Mouse (Mus musculus) cerebellum, adult 2 months (tissue): ENCODE data around the gene Cops6.

ENCODE experiments used
- CTCF ChIP-seq: fragments of 200-500 bp; IDR thresholded peaks from 2 replicates; pipeline ENCODE4 v1.5.1; 2011; ENCODE audit warnings: low read depth, mild to moderate bottlenecking, control low read depth, low read length, moderate library complexity, borderline replicate concordance; ENCODE audit not compliant: insufficient read depth
- POLR2A ChIP-seq: fragments of 200-500 bp; IDR thresholded peaks from 2 replicates; pipeline ENCODE4 v1.6.1; 2011; ENCODE audit warnings: low read length, control low read depth, borderline replicate concordance; ENCODE audit not compliant: insufficient read depth

DNA sequence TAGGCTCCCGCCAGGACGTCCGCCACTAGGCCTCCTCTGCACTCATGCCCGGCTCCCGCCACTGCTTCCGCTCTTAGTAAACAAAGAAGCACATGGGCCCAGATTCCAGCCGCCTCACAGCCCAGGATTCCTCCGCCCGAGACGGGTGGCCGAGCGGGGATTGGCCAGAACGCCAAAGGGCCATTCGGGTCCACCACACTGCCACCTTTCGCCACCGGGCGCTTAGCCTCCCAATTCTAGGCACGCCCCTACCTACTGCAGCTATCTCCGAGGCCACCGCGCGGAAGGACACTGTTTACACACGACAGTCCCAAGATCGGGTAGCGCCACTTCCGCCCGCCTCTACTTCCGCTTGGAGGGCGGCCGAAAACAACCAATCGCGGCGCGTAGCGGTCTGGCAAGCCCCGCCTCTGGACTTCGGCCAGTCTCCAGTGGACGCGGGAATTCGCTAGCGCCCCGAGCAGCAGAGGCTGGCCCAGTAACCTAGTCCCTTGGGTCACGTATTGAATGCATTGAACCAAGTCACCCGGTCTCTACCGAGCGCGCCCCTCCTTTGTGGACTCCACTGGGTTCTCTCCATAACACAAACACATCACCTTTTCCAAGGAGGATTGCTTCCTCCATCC is 10.2 kb downstream of the Cops6 start:
- TF ChIP-seq CTCF (no peak), POLR2A (peak; percentile 31; the same call in 1 of the 2 replicates)
